ENCODE assay signal across 9 mouse cellular contexts in the genomic region with DNA sequence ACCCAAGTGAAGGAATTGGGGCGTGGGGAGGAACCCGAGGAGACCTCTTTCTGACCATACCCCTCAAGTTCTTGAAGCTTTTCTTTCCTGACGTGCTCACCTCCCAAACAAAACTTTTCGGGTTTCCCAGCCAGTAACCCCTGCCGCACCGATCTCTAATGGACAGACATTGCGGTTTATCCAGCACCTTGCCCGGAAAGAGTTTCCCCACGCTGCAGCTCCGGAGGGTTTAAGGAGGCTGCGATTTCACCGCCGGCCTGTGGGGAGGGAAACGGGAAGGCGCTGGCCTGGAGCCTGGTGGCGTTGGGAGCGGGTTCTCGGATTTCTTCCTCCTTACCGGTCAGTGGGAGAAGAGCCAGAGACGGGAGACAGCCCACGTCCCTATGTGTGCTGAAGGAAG. TPM values are rescaled to one million over a fixed set of nuclear protein-coding genes. Genes with fewer than 3 reads are reported as not detected.
DNase-seq lines count a peak whose midpoint lies in the region; ATAC-seq lines count a peak whose summit lies in the region.
"Had no signal": no experiment of that assay in that cellular context is flagged by ENCODE, and none has a peak within 500 bp of the region (broad histone marks: within the 10 kb centered on the region; RNA-seq: fewer than 3 reads in every experiment).

No protein-coding gene starts in this region.

- H3K27ac ChIP-seq in heart, embryonic 14.5 days (replicated peaks in 1 of 2; ENCODE audit: control insufficient read depth in 1 of 2, insufficient read depth in 1 of 2, low read depth in 2 of 2, low read length in 2 of 2), result no peak overlapping the region
- no peak overlapping the region for H3K27ac ChIP-seq in liver, embryonic 12.5 days

- no peak for DNase-seq in heart, adult 11 months
- DNase-seq in ZHBTc4 (ENCODE audit: low read depth, low spot score), result peak; percentile 60
- DNase-seq in gastrocnemius, postnatal 10 days, result peak; percentile 77
- DNase-seq in ovary, postnatal 10 days (ENCODE audit: low spot score), result no peak
- DNase-seq in left cerebral cortex, adult 11 months (ENCODE audit: low spot score), result no peak

- no peaks in the 10 kb centered on the region for H3K9me3 ChIP-seq in heart, embryonic 14.5 days (ENCODE audit: control insufficient read depth, low read length)
- no peaks in the 10 kb centered on the region for H3K9me3 ChIP-seq in liver, embryonic 12.5 days (replicated peaks)

- peaks cover 97% of the 10 kb centered on the region for H3K27me3 ChIP-seq in heart, embryonic 14.5 days (ENCODE audit: control insufficient read depth, insufficient read depth, low read length)
- peaks cover 100% of the 10 kb centered on the region for H3K27me3 ChIP-seq in liver, embryonic 12.5 days (replicated peaks)

- WGBS in heart, embryonic 14.5 days, result under 1% methylated on average over 21 of the region's 21 CpGs
- 2% methylated on average over 19 of the region's 21 CpGs for WGBS in liver, embryonic 12.5 days (ENCODE audit: insufficient replicate concordance)

- H3K4me1 ChIP-seq in heart, embryonic 14.5 days (ENCODE audit: control insufficient read depth in 2 of 2, insufficient read depth in 2 of 2, low read length in 2 of 2), result peaks cover 3 to 6% of the 10 kb centered on the region in 2 experiments; a peak in 1 of 4 replicates
- H3K4me1 ChIP-seq in liver, embryonic 12.5 days, result no peaks in the 10 kb centered on the region

- peak overlapping the region; percentile 48 for H3K4me2 ChIP-seq in heart, embryonic 14.5 days (ENCODE audit: low read length)
- H3K4me2 ChIP-seq in liver, embryonic 12.5 days, result peak overlapping the region; percentile 25

- H3K36me3 ChIP-seq in heart, embryonic 14.5 days (ENCODE audit: control insufficient read depth, insufficient read depth, low read length), result no peaks in the 10 kb centered on the region
- H3K36me3 ChIP-seq in liver, embryonic 12.5 days, result no peaks in the 10 kb centered on the region

- peak overlapping the region; percentile 11 to 14; a peak in 1 of 4 replicates for H3K4me3 ChIP-seq in heart, embryonic 14.5 days (ENCODE audit: control insufficient read depth in 1 of 2, insufficient read depth in 1 of 2, low read depth in 1 of 2, low read length in 2 of 2)
- no peak overlapping the region for H3K4me3 ChIP-seq in liver, embryonic 12.5 days

- ATAC-seq in heart, embryonic 14.5 days (ENCODE audit: insufficient number of reproducible peaks, insufficient read depth, low FRiP score, low read depth), result no peak
- no peak for ATAC-seq in liver, embryonic 12.5 days
- no peak for ATAC-seq in erythroid progenitor cell, adult 5-6 weeks (replicated peaks; ENCODE audit: low FRiP score, poor library complexity, severe bottlenecking)

- H3K9ac ChIP-seq in heart, embryonic 14.5 days (ENCODE audit: low read length), result no peak overlapping the region
- no peak overlapping the region for H3K9ac ChIP-seq in liver, embryonic 12.5 days

RNA-seq across cellular contexts. Expression of a gene that starts 5.9 kb away (rescaled TPM):
- polyA plus RNA-seq in heart, embryonic 14.5 days (2014; fragmentation: Nextera tagmentation; extraction: Ambion mirVana), result not detected in 2 replicates
- total RNA-seq in gastrocnemius, postnatal 10 days (2021), result 1 to 10 TPM; 7.3 to 9.2 TPM
- polyA plus RNA-seq in liver, embryonic 12.5 days (2016; fragmentation: Nextera tagmentation; extraction: Ambion mirVana), result 0.05 and 0.10 TPM in 2 replicates
- total RNA-seq in erythroid progenitor cell, adult 5-6 weeks (2015; ENCODE audit: low replicate concordance), result not detected in 2 replicates
- total RNA-seq in erythroid progenitor cell, adult 5-6 weeks (2017; ENCODE audit: low replicate concordance), result not detected in 2 replicates
- polyA plus RNA-seq: large intestine, adult 2 months had no signal

Comparison
In these comparisons a context has a peak if more than half of its experiments do, and no peak if none do; other contexts are left out.
1. DNase-seq: peak in ZHBTc4 (single experiment) and gastrocnemius, postnatal 10 days (single experiment); none in heart, adult 11 months (single experiment), ovary, postnatal 10 days (single experiment) and left cerebral cortex, adult 11 months (single experiment).
2. RNA of a gene that starts 5.9 kb away (total RNA-seq): 7.3 to 9.2 TPM in gastrocnemius, postnatal 10 days; not detected in erythroid progenitor cell, adult 5-6 weeks; every median in the first group is over 4 times any median in the second.